Mouse (Mus musculus) intestine, embryonic 14.5 days (tissue): ENCODE results near the gene Ptch2. TPM values are rescaled to one million over a fixed set of nuclear protein-coding genes. Genes with fewer than 3 reads are reported as not detected.

Source experiments
- ATAC-seq: fragments of 200-750 bp; cut with Nextera tagmentation; replicated peaks from 2 replicates; pipeline ENCODE4 v1.8.0; 2017; ENCODE audit warnings: low read depth, moderate number of reproducible peaks, moderate TSS enrichment, moderate library complexity; ENCODE audit not compliant: low FRiP score, low TSS enrichment
- DNase-seq: peaks from one replicate; pipeline ENCODE4 v3.0.0-alpha.2; 2018; ENCODE audit warnings: low spot score
- H3K27ac ChIP-seq: fragments of 300-500 bp; sonication (generic); 2 replicates; pipeline ENCODE4 v1.5.1; 2014; ENCODE audit warnings: low read depth, mild to moderate bottlenecking, control low read depth
- H3K27me3 ChIP-seq: fragments of 300-500 bp; sonication (generic); replicated peaks from 2 replicates; pipeline ENCODE4 v1.6.1; 2014; ENCODE audit warnings: low read length, control low read depth; ENCODE audit not compliant: control insufficient read depth, insufficient read depth
- H3K36me3 ChIP-seq: fragments of 300-500 bp; sonication (generic); 2 replicates; pipeline ENCODE4 v1.6.1; 2014; ENCODE audit warnings: low read length, control low read depth; ENCODE audit not compliant: control insufficient read depth, insufficient read depth
- H3K4me1 ChIP-seq: fragments of 300-500 bp; sonication (generic); replicated peaks from 2 replicates; pipeline ENCODE4 v1.6.1; 2014; ENCODE audit warnings: low read length, control low read depth, mixed read lengths; ENCODE audit not compliant: control insufficient read depth, insufficient read depth
- H3K4me2 ChIP-seq: fragments of 300-500 bp; sonication (generic); 2 replicates; pipeline ENCODE4 v1.6.1; 2014; ENCODE audit warnings: low read length
- H3K4me3 ChIP-seq: fragments of 300-500 bp; sonication (generic); 2 replicates; pipeline ENCODE4 v1.5.1; 2014; ENCODE audit warnings: low read depth, low read length, control low read depth, mixed read lengths
- H3K9ac ChIP-seq: fragments of 300-500 bp; sonication (generic); 2 replicates; pipeline ENCODE4 v1.6.1; 2014; ENCODE audit warnings: mild to moderate bottlenecking, low read length
- H3K9me3 ChIP-seq: fragments of 300-500 bp; sonication (generic); 2 replicates; pipeline ENCODE4 v1.6.1; 2016; ENCODE audit warnings: low read length, control low read depth; ENCODE audit not compliant: control insufficient read depth
- WGBS: fragments of 180-500 bp; shearing (Covaris S2); extraction: QIAGEN DNeasy Blood & Tissue Kit; methylation state at CpG from one replicate; pipeline ENCODE4 v1.1.7; 2014; 5-methylcytosine and 5-hydroxymethylcytosine counted together
- polyA plus RNA-seq: library from polyadenylated mRNA; unstranded; fragments of >200 nt; fragmentation: Nextera tagmentation; extraction: Ambion mirVana; gene quantifications from 2 replicates; pipeline ENCODE4 v1.2.1, GENCODE M21; 2014

Gene Ptch2
- polyA plus RNA-seq, 1 experiment from 2014 or later = 8.4 TPM

DNA sequence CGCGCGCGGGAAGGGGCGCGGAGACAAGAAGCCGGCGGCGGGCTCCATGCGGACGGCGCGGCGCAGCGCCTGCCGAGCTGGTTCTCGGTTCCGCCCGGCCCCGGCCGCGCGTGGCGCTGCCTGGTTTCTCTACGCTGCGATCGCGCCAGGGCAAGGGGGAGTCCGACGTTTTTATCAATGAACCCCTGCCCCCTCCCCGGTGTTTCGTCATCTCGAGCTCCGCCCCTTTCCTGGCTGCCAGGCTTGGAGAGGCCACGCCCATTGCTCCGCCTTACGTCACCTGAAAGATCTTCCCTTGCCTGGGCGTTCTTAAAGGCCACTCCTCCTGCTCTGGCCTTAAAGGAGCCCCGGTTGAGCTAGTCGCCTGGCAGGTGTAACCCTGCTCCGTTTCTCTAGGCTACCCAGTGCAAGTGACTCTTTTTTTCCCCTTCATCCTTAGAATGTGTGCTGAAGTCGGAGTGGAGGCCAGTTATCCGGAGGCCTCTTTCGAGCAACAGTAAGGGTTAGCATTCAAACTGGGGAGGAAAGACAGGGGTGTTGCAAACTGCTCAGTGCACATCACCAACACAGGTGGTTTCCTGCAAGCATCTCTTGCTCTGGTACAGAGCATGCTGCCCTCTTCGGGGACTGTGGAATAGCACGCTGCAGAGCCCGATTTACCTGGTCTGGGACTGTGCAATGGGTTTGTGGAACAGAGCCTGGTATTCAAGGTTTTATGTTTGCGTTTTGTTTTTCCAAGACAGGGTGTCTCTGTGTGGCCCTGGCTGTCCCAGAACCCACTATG, 38.1 kb downstream of the Ptch2 start, which contains the start of gene Plk3:
Gene Plk3, minus strand, starts transcription at position 147 of the 784 bp plus-strand sequence.
- 0 out of 2 replicates have a peak, but pooled peaks cover 10% of the 10 kb centered on the region for H3K4me1 ChIP-seq
- H3K4me2 ChIP-seq = peak within 1 kb of the TSS; percentile 98
- no peaks in the 10 kb centered on the region for H3K36me3 ChIP-seq
- peak within 1 kb of the TSS; percentile 75 for H3K9ac ChIP-seq
- H3K9me3 ChIP-seq = no peaks in the 10 kb centered on the region
- DNase-seq (peak; percentile 99), ATAC-seq (peak; percentile 81)
- H3K27me3 ChIP-seq = peaks cover 20% of the 10 kb centered on the region
- H3K27ac ChIP-seq = 0 out of 2 replicates have a peak within 1 kb of the TSS, but pooled peaks have one; percentile 11
- peak within 1 kb of the TSS; percentile 82 for H3K4me3 ChIP-seq
- 2% methylated on average over 38 of the region's 48 CpGs for WGBS

DNA sequence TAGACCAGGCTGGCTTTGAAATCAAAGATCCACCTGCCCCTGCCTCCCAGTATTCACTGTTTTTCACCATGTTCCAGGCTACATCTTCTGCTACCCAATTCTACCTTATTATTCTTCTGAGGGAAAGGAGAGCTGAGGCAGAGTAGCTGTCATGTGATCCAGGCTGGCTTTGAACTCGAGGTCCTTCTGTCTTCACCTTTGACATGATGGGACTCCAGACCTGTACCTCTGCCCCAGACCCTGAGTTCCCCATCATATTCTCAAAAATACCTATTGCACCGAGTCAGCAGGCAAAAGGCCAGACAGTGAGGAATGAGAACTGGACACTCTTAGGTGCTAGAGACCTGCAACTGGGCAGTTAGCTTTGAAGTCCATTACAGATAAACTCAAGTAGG, 38.7 kb downstream of the Ptch2 start:
- 35% methylated on average over 2 of the region's 2 CpGs for WGBS
- DNase-seq = no peak
- H3K9ac ChIP-seq = no peak overlapping the region
- no peak overlapping the region for H3K27ac ChIP-seq
- no peak overlapping the region; the same call in 1 of the 2 replicates for H3K4me2 ChIP-seq
- peaks cover 20% of the 10 kb centered on the region for H3K27me3 ChIP-seq
- H3K4me3 ChIP-seq = no peak overlapping the region
- no peaks in the 10 kb centered on the region for H3K9me3 ChIP-seq
- ATAC-seq = no peak
- no peaks in the 10 kb centered on the region for H3K36me3 ChIP-seq
- 0 out of 2 replicates have a peak, but pooled peaks cover 10% of the 10 kb centered on the region for H3K4me1 ChIP-seq

DNA sequence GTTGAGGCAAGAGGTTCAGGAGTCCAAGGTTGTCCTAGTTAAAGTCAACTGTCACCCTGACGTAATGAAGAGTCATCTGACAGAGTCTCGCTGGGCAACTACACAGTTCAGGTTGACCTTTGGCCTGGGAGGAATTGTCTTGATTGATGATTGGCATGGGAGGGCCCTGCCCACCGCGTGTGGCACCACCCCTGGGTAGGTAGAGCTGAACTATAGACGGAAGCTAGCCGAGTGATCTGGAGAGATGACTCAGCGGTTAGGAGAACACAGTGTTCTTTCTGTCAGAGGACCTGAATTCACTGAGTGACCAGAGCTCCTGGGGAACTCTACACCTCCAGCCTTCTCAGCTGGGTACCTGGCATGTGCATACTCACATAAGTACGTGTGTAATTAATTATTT, 40.2 kb downstream of the Ptch2 start:
- DNase-seq (no peak), ATAC-seq (peak; percentile 73)
- peaks cover 20% of the 10 kb centered on the region for H3K27me3 ChIP-seq
- H3K4me2 ChIP-seq = no peak overlapping the region
- H3K4me3 ChIP-seq = no peak overlapping the region
- 0 out of 2 replicates have a peak, but pooled peaks cover 10% of the 10 kb centered on the region for H3K4me1 ChIP-seq
- H3K9me3 ChIP-seq = no peaks in the 10 kb centered on the region
- H3K27ac ChIP-seq = peak overlapping the region; percentile 51; the same call in 1 of the 2 replicates
- no peak overlapping the region for H3K9ac ChIP-seq
- 19% methylated on average over 8 of the region's 8 CpGs for WGBS
- H3K36me3 ChIP-seq = no peaks in the 10 kb centered on the region

DNA sequence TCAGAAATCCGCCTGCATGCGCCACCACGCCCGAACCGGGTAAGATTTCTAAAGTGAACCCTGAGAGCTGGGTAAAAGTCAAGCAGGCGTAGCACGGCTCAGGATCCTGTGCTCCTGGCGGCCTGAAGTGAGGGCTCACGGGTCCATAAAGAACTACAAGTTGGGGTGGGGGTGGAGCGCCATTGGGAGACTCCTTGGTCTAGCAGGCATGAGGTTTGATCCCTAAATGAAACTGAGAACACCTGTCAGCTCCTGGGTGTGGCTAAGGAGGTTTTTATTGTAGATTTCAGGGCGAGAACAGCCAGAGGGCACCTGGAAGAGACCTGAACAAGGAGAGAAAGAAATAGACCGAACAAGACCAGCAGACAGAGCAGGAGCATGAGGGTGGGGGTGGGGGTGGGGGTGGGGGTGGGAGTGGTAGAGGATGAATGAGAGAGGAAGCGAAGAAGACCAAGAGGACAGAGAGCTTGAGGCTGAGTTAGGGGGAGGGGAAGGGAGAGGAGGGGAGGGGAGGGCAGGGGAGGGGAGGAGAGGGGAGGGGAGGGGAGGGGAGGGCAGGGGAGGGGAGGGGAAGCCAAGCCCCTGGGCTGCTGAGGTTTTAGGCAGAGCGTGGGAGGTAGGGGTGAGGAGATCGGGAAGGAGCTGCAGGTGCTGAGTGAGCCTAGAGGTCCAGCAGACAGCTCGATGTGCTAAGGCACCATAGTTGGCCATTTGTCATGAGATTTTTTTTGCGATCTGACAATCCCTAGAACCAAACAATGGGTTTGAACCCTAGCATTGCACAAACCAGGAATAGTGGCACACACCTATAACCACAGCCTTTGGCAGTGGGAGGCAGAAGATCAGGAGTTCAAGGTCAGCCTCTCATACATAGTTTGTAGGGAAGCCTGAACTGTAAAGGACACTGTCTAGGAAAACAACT, 42.7 kb downstream of the Ptch2 start:
- Histone ChIP-seq H3K4me3 (no peak overlapping the region), H3K9me3 (no peaks in the 10 kb centered on the region), H3K4me2 (no peak overlapping the region), H3K4me1 (0 out of 2 replicates have a peak, but pooled peaks cover 3% of the 10 kb centered on the region), H3K9ac (no peak overlapping the region), H3K36me3 (no peaks in the 10 kb centered on the region), H3K27ac (no peak overlapping the region), H3K27me3 (no peaks in the 10 kb centered on the region)
- ATAC-seq (no peak), DNase-seq (no peak)
- WGBS = 65% methylated on average over 16 of the region's 17 CpGs

DNA sequence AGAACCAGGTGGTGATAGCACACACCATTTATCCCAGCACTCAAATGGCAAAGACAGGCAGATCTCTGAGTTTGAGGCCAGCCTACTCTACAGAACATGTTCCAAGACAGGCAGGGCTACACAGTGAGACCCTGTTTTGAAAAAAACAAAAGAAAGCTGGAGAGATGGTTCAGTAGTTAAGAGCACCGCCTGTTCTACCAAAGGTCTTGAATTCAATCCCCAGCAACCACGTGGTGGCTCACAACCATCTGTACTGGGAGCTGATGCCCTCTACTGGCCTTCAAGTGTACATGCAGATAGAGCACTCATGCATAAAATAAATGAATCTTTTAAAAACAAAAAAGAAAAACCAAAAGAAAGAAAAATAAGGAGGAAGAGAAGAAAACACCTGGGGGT, 43.3 kb downstream of the Ptch2 start:
- H3K36me3 ChIP-seq = no peaks in the 10 kb centered on the region
- H3K4me1 ChIP-seq = 0 out of 2 replicates have a peak, but pooled peaks cover under 1% of the 10 kb centered on the region
- no peak overlapping the region for H3K4me2 ChIP-seq
- no peak overlapping the region for H3K9ac ChIP-seq
- no peak overlapping the region for H3K4me3 ChIP-seq
- H3K9me3 ChIP-seq = no peaks in the 10 kb centered on the region
- no peak overlapping the region for H3K27ac ChIP-seq
- no peak for ATAC-seq
- H3K27me3 ChIP-seq = no peaks in the 10 kb centered on the region
- no peak for DNase-seq
- 5% methylated on average over 2 of the region's 2 CpGs for WGBS

DNA sequence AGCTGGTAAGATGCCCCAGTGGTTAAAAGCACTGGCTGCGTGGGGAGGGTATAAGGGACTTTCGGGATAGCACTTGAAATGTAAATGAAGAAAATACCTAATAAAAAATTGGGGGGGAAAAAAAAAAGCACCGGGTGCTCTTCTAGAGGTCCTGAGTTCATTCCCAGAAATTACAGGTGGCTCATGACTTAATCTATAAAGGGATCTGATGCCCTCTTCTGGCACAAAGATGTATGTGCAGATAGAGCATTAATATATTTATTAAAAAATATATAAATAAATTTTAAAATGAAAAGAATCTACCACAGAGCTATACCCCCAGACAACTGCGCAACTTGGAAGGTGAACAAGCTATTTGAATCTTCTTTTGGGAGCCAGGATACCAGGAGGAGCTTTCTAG, 44.7 kb downstream of the Ptch2 start:
- Histone ChIP-seq H3K27me3 (no peaks in the 10 kb centered on the region), H3K36me3 (no peaks in the 10 kb centered on the region), H3K4me1 (no peaks in the 10 kb centered on the region), H3K4me3 (no peak overlapping the region), H3K9me3 (no peaks in the 10 kb centered on the region), H3K4me2 (no peak overlapping the region), H3K9ac (no peak overlapping the region), H3K27ac (no peak overlapping the region)
- WGBS = 30% methylated on average over 4 of the region's 4 CpGs
- DNase-seq (no peak), ATAC-seq (no peak)

DNA sequence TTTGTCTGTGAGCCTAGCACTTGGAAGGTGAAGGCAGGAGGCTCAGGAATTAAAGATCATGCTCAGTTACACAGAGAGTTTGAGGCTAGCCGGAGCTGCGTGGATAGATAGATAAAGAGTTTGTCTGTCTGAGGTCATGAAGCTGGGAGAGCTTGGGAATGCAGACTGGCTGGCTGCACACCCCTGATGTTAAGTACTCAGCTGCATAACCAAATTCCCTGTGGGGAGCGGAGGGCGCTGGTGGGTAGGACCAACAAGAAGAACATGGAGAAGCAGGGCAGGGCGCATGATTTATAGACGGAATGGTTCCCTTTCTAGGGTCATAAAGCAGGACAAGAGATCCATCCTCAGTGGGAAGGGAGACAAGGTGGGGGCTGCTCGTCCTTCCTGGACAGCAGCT, 47.1 kb downstream of the Ptch2 start:
- no peak overlapping the region for H3K27ac ChIP-seq
- ATAC-seq (no peak), DNase-seq (no peak)
- H3K27me3 ChIP-seq = no peaks in the 10 kb centered on the region
- H3K9ac ChIP-seq = no peak overlapping the region
- no peaks in the 10 kb centered on the region for H3K4me1 ChIP-seq
- WGBS = 31% methylated on average over 7 of the region's 7 CpGs
- H3K9me3 ChIP-seq = no peaks in the 10 kb centered on the region
- no peak overlapping the region for H3K4me2 ChIP-seq
- H3K4me3 ChIP-seq = no peak overlapping the region
- H3K36me3 ChIP-seq = no peaks in the 10 kb centered on the region

DNA sequence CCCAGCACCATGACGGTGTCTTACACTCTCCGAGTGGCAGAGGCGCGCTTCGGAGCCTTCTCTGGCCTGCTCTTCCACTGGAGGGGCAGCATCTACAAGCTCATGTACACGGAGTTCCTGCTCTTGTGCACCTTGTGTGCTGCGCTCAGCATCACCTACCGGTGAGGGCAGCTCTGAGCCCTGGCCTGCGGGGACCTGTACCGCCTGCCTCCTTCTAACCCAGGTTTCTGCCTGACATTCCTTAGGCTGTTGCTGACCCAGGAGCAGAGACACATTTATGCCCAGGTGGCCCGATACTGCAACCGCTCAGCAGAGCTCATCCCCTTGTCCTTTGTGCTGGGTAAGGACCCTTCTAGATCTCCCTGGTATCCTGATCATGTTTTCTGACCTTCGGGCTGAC, 49.4 kb downstream of the Ptch2 start:
- ATAC-seq (no peak), DNase-seq (no peak)
- 90% methylated on average over 13 of the region's 13 CpGs for WGBS
- no peak overlapping the region for H3K4me2 ChIP-seq
- peaks cover 12% of the 10 kb centered on the region for H3K36me3 ChIP-seq
- no peak overlapping the region for H3K9ac ChIP-seq
- no peak overlapping the region for H3K27ac ChIP-seq
- no peaks in the 10 kb centered on the region for H3K27me3 ChIP-seq
- no peaks in the 10 kb centered on the region for H3K4me1 ChIP-seq
- no peaks in the 10 kb centered on the region for H3K9me3 ChIP-seq
- no peak overlapping the region for H3K4me3 ChIP-seq
